Mouse (Mus musculus) A20 (cell line): ENCODE results near the gene Slc23a4.

Experiments used
- DNase-seq: peaks from one replicate; pipeline ENCODE4 v3.0.0-alpha.2; 2011; ENCODE audit warnings: low read depth, low spot score

The Slc23a4 gene

GRCm38 (mm10) chr6:34913341-34914040 lies 74.7 kb downstream of the Slc23a4 start:
- no peak for DNase-seq

GRCm38 (mm10) chr6:34910371-34911219 lies 77.6 kb downstream of the Slc23a4 start, which contains the start of gene Wdr91:
TSS of gene Wdr91 (minus strand) at chr6:34910876.
- DNase-seq: peak; percentile 95

GRCm38 (mm10) chr6:34909631-34910345 lies 78.4 kb downstream of the Slc23a4 start:
- DNase-seq: no peak

GRCm38 (mm10) chr6:34907696-34908260 lies 80.4 kb downstream of the Slc23a4 start:
- DNase-seq: no peak

GRCm38 (mm10) chr6:34907121-34907614 lies 81.0 kb downstream of the Slc23a4 start:
- no peak for DNase-seq

- no peak for DNase-seq
These were observed 81.5 kb downstream of the Slc23a4 start for GRCm38 (mm10) chr6:34906661-34907060.

- peak; percentile 29 for DNase-seq
These were observed 82.1 kb downstream of the Slc23a4 start for GRCm38 (mm10) chr6:34906125-34906524.

GRCm38 (mm10) chr6:34904361-34904760 lies 83.8 kb downstream of the Slc23a4 start:
- no peak for DNase-seq

- DNase-seq: no peak
These were observed 84.4 kb downstream of the Slc23a4 start for GRCm38 (mm10) chr6:34903851-34904250.

- DNase-seq: peak; percentile 21
These were observed 84.8 kb downstream of the Slc23a4 start for GRCm38 (mm10) chr6:34903441-34903840.

GRCm38 (mm10) chr6:34902578-34902977 lies 85.6 kb downstream of the Slc23a4 start:
- no peak for DNase-seq

- peak; percentile 85 for DNase-seq
These were observed 86.2 kb downstream of the Slc23a4 start for GRCm38 (mm10) chr6:34901911-34902444.

GRCm38 (mm10) chr6:34900990-34901389 lies 87.2 kb downstream of the Slc23a4 start:
- DNase-seq: no peak

GRCm38 (mm10) chr6:34899127-34899526 lies 89.1 kb downstream of the Slc23a4 start:
- DNase-seq: no peak

GRCm38 (mm10) chr6:34896168-34896780 lies 91.9 kb downstream of the Slc23a4 start:
- DNase-seq: no peak

GRCm38 (mm10) chr6:34895569-34895968 lies 92.6 kb downstream of the Slc23a4 start:
- DNase-seq: no peak
